ENCODE assay signal across 27 mouse cellular contexts in the genomic region with DNA sequence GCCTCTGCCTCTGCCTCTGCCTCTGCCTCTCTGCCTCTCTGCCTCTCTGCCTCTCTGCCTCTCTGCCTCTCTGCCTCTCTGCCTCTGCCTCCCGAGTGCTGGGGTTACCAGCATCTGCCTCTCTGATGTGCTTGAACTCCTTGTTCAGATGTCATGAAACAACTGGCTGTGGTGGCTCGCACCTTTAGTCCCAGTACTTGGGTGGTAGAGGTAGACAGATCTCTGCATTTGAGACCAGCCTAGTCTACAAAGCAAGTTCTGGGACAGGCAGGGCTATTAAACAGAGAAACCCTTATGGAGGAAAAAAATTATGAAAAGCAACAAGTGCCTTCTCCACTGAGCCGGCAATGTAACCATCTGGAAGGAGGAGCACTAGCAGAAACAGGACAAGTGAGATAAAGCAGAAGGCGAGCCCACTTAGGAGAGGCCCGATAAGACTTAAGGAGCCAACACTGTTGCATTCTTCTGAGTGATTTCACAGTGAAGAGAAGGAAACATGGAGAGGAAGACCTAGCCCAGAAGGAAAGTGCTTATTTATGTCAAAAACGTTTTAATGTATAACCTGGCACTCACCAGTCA. TPM values are rescaled to one million over a fixed set of nuclear protein-coding genes. Genes with fewer than 3 reads are reported as not detected.
DNase-seq lines count a peak whose midpoint lies in the region; ATAC-seq and TF ChIP-seq lines count a peak whose summit lies in the region.
"Had no signal": no experiment of that assay in that cellular context is flagged by ENCODE, and none has a peak within 500 bp of the region (broad histone marks: within the 10 kb centered on the region; RNA-seq: fewer than 3 reads in every experiment).

No protein-coding gene starts in this region.

- no peaks in the 10 kb centered on the region for H3K9me3 ChIP-seq in heart, embryonic 12.5 days (replicated peaks)
- no peaks in the 10 kb centered on the region for H3K9me3 ChIP-seq in liver, postnatal 0 days (ENCODE audit: low read length)
- H3K9me3 ChIP-seq: embryonic facial prominence, embryonic 13.5 days; forebrain, embryonic 12.5 days; hindbrain, embryonic 13.5 days; lung, embryonic 15.5 days had no signal

- no peak for TF ChIP-seq CTCF in liver, postnatal 0 days (IDR thresholded peaks at IDR 0.05; ENCODE audit: low read depth)
- no peak for TF ChIP-seq CTCF in gastrocnemius, adult 2 months (IDR thresholded peaks at IDR 0.05)

- no peak for ATAC-seq in heart, embryonic 12.5 days (ENCODE audit: insufficient number of reproducible peaks, low FRiP score)
- ATAC-seq in erythroid progenitor cell, adult 5-6 weeks (replicated peaks; ENCODE audit: low FRiP score, poor library complexity, severe bottlenecking) = peak; percentile 79
- 0 out of 2 replicates have a peak, but pooled peaks have one; percentile 8 for ATAC-seq in liver, postnatal 0 days
- ATAC-seq: activated CD4-positive, CD25-positive, alpha-beta regulatory T cell, adult 4 months; Patski had no signal

- peak overlapping the region; percentile 40; the same call in 1 of the 2 replicates for H3K9ac ChIP-seq in heart, embryonic 12.5 days
- peak overlapping the region; percentile 40 for H3K9ac ChIP-seq in liver, postnatal 0 days (replicated peaks)
- H3K9ac ChIP-seq: embryonic facial prominence, embryonic 13.5 days; forebrain, embryonic 12.5 days; hindbrain, embryonic 13.5 days; limb, embryonic 12.5 days; lung, embryonic 15.5 days had no signal

- H3K4me1 ChIP-seq in heart, embryonic 12.5 days (replicated peaks) = peaks cover 13% of the 10 kb centered on the region
- peaks cover 9% of the 10 kb centered on the region for H3K4me1 ChIP-seq in liver, postnatal 0 days (ENCODE audit: insufficient read depth)

- TF ChIP-seq EP300 in liver, postnatal 0 days (IDR thresholded peaks at IDR 0.05; ENCODE audit: low read depth) = peak; percentile 87

- WGBS in heart, embryonic 12.5 days = 26% methylated on average over 6 of the region's 6 CpGs
- 42% methylated on average over 6 of the region's 6 CpGs for WGBS in liver, postnatal 0 days (ENCODE audit: insufficient replicate concordance)

- no peak for DNase-seq in heart, adult 9 months (ENCODE audit: low spot score in 2 of 2)
- DNase-seq in MEL-GATA-1-ER (ENCODE audit: extremely low read depth, low read depth) = peak; percentile 67
- DNase-seq in liver, postnatal 0 days = peak; percentile 20
- no peak for DNase-seq in gastrocnemius, adult 2 months
- no peak for DNase-seq in cerebellum, adult 11 months
- DNase-seq in kidney, postnatal 4 days = no peak
- DNase-seq: adrenal gland, postnatal 14 days; cerebellum, adult 9-11 months; heart, postnatal 10 days; kidney, adult 11 months; kidney, postnatal 10 days; midbrain, embryonic 14.5 days; thymus, adult 18-20 months had no signal

- peak overlapping the region; percentile 51 for H3K27ac ChIP-seq in heart, embryonic 12.5 days (ENCODE audit: poor library complexity, severe bottlenecking)
- H3K27ac ChIP-seq in liver, postnatal 0 days (ENCODE audit: low read depth) = peak overlapping the region; percentile 94
- no peak overlapping the region for H3K27ac ChIP-seq in gastrocnemius, adult 2 months
- H3K27ac ChIP-seq: embryonic facial prominence, embryonic 13.5 days; forebrain, embryonic 12.5 days; hindbrain, embryonic 13.5 days; limb, embryonic 12.5 days; lung, embryonic 15.5 days; macrophage had no signal

- intact Hi-C loops in gastrocnemius, adult 2 months (cut with DNase I) = no loop called here

- H3K27me3 ChIP-seq in heart, embryonic 12.5 days (replicated peaks) = no peaks in the 10 kb centered on the region
- no peaks in the 10 kb centered on the region for H3K27me3 ChIP-seq in liver, postnatal 0 days (ENCODE audit: insufficient read depth, low read length)
- H3K27me3 ChIP-seq: embryonic facial prominence, embryonic 13.5 days; forebrain, embryonic 12.5 days; hindbrain, embryonic 13.5 days; limb, embryonic 12.5 days; lung, embryonic 15.5 days; Patski had no signal

- H3K4me2 ChIP-seq in heart, embryonic 12.5 days = peak overlapping the region; percentile 27
- peak overlapping the region; percentile 57 for H3K4me2 ChIP-seq in liver, postnatal 0 days (ENCODE audit: low read depth, low read length)
- H3K4me2 ChIP-seq: embryonic facial prominence, embryonic 13.5 days; forebrain, embryonic 12.5 days; hindbrain, embryonic 13.5 days; limb, embryonic 12.5 days; lung, embryonic 15.5 days had no signal

- H3K4me3 ChIP-seq in heart, embryonic 12.5 days = no peak overlapping the region
- H3K4me3 ChIP-seq in liver, postnatal 0 days (ENCODE audit: low read depth, low read length) = peak overlapping the region; percentile 14; the same call in 1 of the 2 replicates
- no peak overlapping the region for H3K4me3 ChIP-seq in gastrocnemius, adult 2 months
- H3K4me3 ChIP-seq: embryonic facial prominence, embryonic 13.5 days; forebrain, embryonic 12.5 days; hindbrain, embryonic 13.5 days; limb, embryonic 12.5 days; lung, embryonic 15.5 days had no signal

- peaks cover 42% of the 10 kb centered on the region for H3K36me3 ChIP-seq in heart, embryonic 12.5 days
- H3K36me3 ChIP-seq in liver, postnatal 0 days (replicated peaks; ENCODE audit: insufficient read depth, low read length) = peaks cover 26% of the 10 kb centered on the region

RNA-seq across cellular contexts. Expression of a gene that starts 3.8 kb away (rescaled TPM):
- 154 and 158 TPM in 2 replicates for polyA plus RNA-seq in heart, embryonic 12.5 days (2016; fragmentation: Nextera tagmentation; extraction: Ambion mirVana)
- total RNA-seq in erythroid progenitor cell, adult 5-6 weeks (2015; ENCODE audit: low replicate concordance) = 52.4 and 74.6 TPM in 2 replicates
- 42.6 and 43.2 TPM in 2 replicates for total RNA-seq in erythroid progenitor cell, adult 5-6 weeks (2017; ENCODE audit: low replicate concordance)
- polyA plus RNA-seq in liver, postnatal 0 days (2015; fragmentation: Nextera tagmentation; extraction: Ambion mirVana) = 55.9 and 60.6 TPM in 2 replicates
- total RNA-seq in gastrocnemius, adult 2 months (2021) = 10 to 100 TPM; 34.9 to 73.4 TPM

RNA-seq across cellular contexts. Expression of a gene that starts 4.5 kb away (rescaled TPM):
- 28.8 and 30.3 TPM in 2 replicates for polyA plus RNA-seq in heart, embryonic 12.5 days (2016; fragmentation: Nextera tagmentation; extraction: Ambion mirVana)
- 29.3 and 36.0 TPM in 2 replicates for total RNA-seq in erythroid progenitor cell, adult 5-6 weeks (2015; ENCODE audit: low replicate concordance)
- 42.9 and 47.5 TPM in 2 replicates for total RNA-seq in erythroid progenitor cell, adult 5-6 weeks (2017; ENCODE audit: low replicate concordance)
- 12.7 and 13.2 TPM in 2 replicates for polyA plus RNA-seq in liver, postnatal 0 days (2015; fragmentation: Nextera tagmentation; extraction: Ambion mirVana)
- total RNA-seq in gastrocnemius, adult 2 months (2021) = 1 to 10 TPM; 6.8 to 7.9 TPM

RNA-seq across cellular contexts. Expression of a gene that starts 4.9 kb away (rescaled TPM):
- polyA plus RNA-seq in heart, embryonic 12.5 days (2016; fragmentation: Nextera tagmentation; extraction: Ambion mirVana) = not detected in 2 replicates
- not detected in 2 replicates for total RNA-seq in erythroid progenitor cell, adult 5-6 weeks (2015; ENCODE audit: low replicate concordance)
- 1.1 TPM in 1 of 2 replicates, not detected in the other for total RNA-seq in erythroid progenitor cell, adult 5-6 weeks (2017; ENCODE audit: low replicate concordance)
- not detected in 2 replicates for polyA plus RNA-seq in liver, postnatal 0 days (2015; fragmentation: Nextera tagmentation; extraction: Ambion mirVana)
- total RNA-seq in gastrocnemius, adult 2 months (2021) = 1 to 10 TPM; 1.1 to 1.9 TPM
- total RNA-seq: adrenal gland, postnatal 14 days had no signal
- polyA plus RNA-seq: activated CD4-positive, CD25-positive, alpha-beta regulatory T cell, adult 4 months; embryonic facial prominence, embryonic 13.5 days; forebrain, embryonic 12.5 days; gonadal fat pad, adult 2 months; hindbrain, embryonic 13.5 days; limb, embryonic 12.5 days; lung, embryonic 15.5 days; macrophage; midbrain, embryonic 14.5 days; Patski; small intestine, adult 2 months had no signal

RNA-seq across cellular contexts. Expression of a gene that starts 12.1 kb away (rescaled TPM):
- polyA plus RNA-seq in heart, embryonic 12.5 days (2016; fragmentation: Nextera tagmentation; extraction: Ambion mirVana) = 279 and 282 TPM in 2 replicates
- 59.8 and 66.2 TPM in 2 replicates for total RNA-seq in erythroid progenitor cell, adult 5-6 weeks (2015; ENCODE audit: low replicate concordance)
- total RNA-seq in erythroid progenitor cell, adult 5-6 weeks (2017; ENCODE audit: low replicate concordance) = 21.6 and 28.2 TPM in 2 replicates
- polyA plus RNA-seq in liver, postnatal 0 days (2015; fragmentation: Nextera tagmentation; extraction: Ambion mirVana) = 53.6 and 57.6 TPM in 2 replicates
- total RNA-seq in gastrocnemius, adult 2 months (2021) = 10 to 100 TPM; 10.7 to 16.4 TPM

RNA-seq across cellular contexts. Expression of a gene that starts 23.8 kb away (rescaled TPM):
- polyA plus RNA-seq in heart, embryonic 12.5 days (2016; fragmentation: Nextera tagmentation; extraction: Ambion mirVana) = 0.10 TPM in 2 replicates
- not detected in 2 replicates for total RNA-seq in erythroid progenitor cell, adult 5-6 weeks (2015; ENCODE audit: low replicate concordance)
- total RNA-seq in erythroid progenitor cell, adult 5-6 weeks (2017; ENCODE audit: low replicate concordance) = not detected in 2 replicates
- not detected in 2 replicates for polyA plus RNA-seq in liver, postnatal 0 days (2015; fragmentation: Nextera tagmentation; extraction: Ambion mirVana)
- total RNA-seq in gastrocnemius, adult 2 months (2021) = not detected
- total RNA-seq: adrenal gland, postnatal 14 days; heart, postnatal 10 days; layer of hippocampus, adult 8-10 months; left cerebral cortex, adult 8-10 months had no signal
- polyA plus RNA-seq: gonadal fat pad, adult 2 months; macrophage; small intestine, adult 2 months had no signal

Comparison
In these comparisons a context has a peak if more than half of its experiments do, and no peak if none do; other contexts are left out.
1. DNase-seq: peak in MEL-GATA-1-ER (single experiment) and liver, postnatal 0 days (single experiment); none in heart, adult 9 months (0 of 2), gastrocnemius, adult 2 months (single experiment), cerebellum, adult 11 months (single experiment) and kidney, postnatal 4 days (0 of 2).